Mouse (Mus musculus) activated CD4-positive, CD25-positive, alpha-beta regulatory T cell (primary cell): ENCODE data around the gene Olfr748. TPM values are rescaled to one million over a fixed set of nuclear protein-coding genes. Genes with fewer than 3 reads are reported as not detected.

ENCODE experiments used
- polyA plus RNA-seq, 2 experiments: library from polyadenylated mRNA; unstranded; fragments of 100-300 nt; shearing (Covaris generic); gene quantifications; one replicate each; pipeline ENCODE4 v1.2.1; 2017

Gene Olfr748
- under 1 TPM in 1 of 2 experiments, not detected in 1; 0.36 TPM for polyA plus RNA-seq

GRCm38 (mm10) chr14:50707073-50707472 lies at the start of gene Olfr748:
Olfr748 (plus strand) TSS chr14:50707373.

GRCm38 (mm10) chr14:50693106-50693505 lies 14.1 kb upstream of the Olfr748 start, which contains the start of gene Olfr747:
Olfr747 (minus strand) TSS chr14:50693206.

GRCm38 (mm10) chr14:50744994-50745393 lies 37.8 kb downstream of the Olfr748 start, which contains the start of gene Olfr749:
Olfr749 (minus strand) TSS chr14:50745094.

Other genes with a start within 250 kb of the Olfr748 start
- under 1 TPM in 1 of 2 experiments, not detected in 1; 0.20 TPM for gene Olfr741, start 234.6 kb upstream of the Olfr748 start, polyA plus RNA-seq
- under 1 TPM in 1 of 2 experiments, not detected in 1; 0.16 TPM for gene Olfr742, start 203.8 kb upstream of the Olfr748 start, polyA plus RNA-seq
- gene Olfr743, start 185.5 kb upstream of the Olfr748 start, polyA plus RNA-seq: not detected
- gene Olfr744, start 92.5 kb upstream of the Olfr748 start, polyA plus RNA-seq: not detected
- gene Olfr745, start 68.0 kb upstream of the Olfr748 start, polyA plus RNA-seq: not detected
- not detected for gene Olfr746, start 60.3 kb upstream of the Olfr748 start, polyA plus RNA-seq
- not detected for gene Olfr747, start 14.2 kb upstream of the Olfr748 start, polyA plus RNA-seq
- not detected for gene Olfr749, start 37.7 kb downstream of the Olfr748 start, polyA plus RNA-seq
- 100 to 1,000 TPM; 103 to 104 TPM for gene Ttc5, start 78.1 kb downstream of the Olfr748 start, polyA plus RNA-seq
- not detected for gene Ccnb1ip1, start 100.4 kb downstream of the Olfr748 start, polyA plus RNA-seq
- 10 to 100 TPM; 59.8 to 62.3 TPM for gene Parp2, start 100.5 kb downstream of the Olfr748 start, polyA plus RNA-seq
- 10 to 100 TPM; 19.2 to 24.1 TPM for gene Tep1, start 163.2 kb downstream of the Olfr748 start, polyA plus RNA-seq
- gene Klhl33, start 190.1 kb downstream of the Olfr748 start, polyA plus RNA-seq: under 1 TPM; 0.02 to 0.21 TPM
- 10 to 100 TPM; 84.6 to 90.7 TPM for gene Osgep, start 217.5 kb downstream of the Olfr748 start, polyA plus RNA-seq
- 10 to 100 TPM; 41.2 to 87.4 TPM for gene Apex1, start 217.6 kb downstream of the Olfr748 start, polyA plus RNA-seq
- 10 to 100 TPM; 60.2 to 68.1 TPM for gene Pip4p1, start 223.5 kb downstream of the Olfr748 start, polyA plus RNA-seq
- gene Pnp, start 223.7 kb downstream of the Olfr748 start, polyA plus RNA-seq: 10 to 100 TPM; 50.8 to 76.6 TPM
- not detected for gene Gm49342, start 237.1 kb downstream of the Olfr748 start, polyA plus RNA-seq
- gene Pnp2, start 248.6 kb downstream of the Olfr748 start, polyA plus RNA-seq: 1 to 10 TPM; 1.6 to 2.0 TPM